In genomic region chr3:152749461-152749871, GRCm38 (mm10) we compare ENCODE assay signal across 8 mouse cellular contexts. TPM values are rescaled to one million over a fixed set of nuclear protein-coding genes. Genes with fewer than 3 reads are reported as not detected.
DNase-seq lines count a peak whose midpoint lies in the region; ATAC-seq and TF ChIP-seq lines count a peak whose summit lies in the region.

No protein-coding gene starts in this region.

- 26% methylated on average over 3 of the region's 3 CpGs for WGBS in heart, embryonic 12.5 days
- WGBS in lung, embryonic 14.5 days = 29% methylated on average over 3 of the region's 3 CpGs

- peak; percentile 75 for TF ChIP-seq CTCF in lung, embryonic 14.5 days (IDR thresholded peaks at IDR 0.05; ENCODE audit: low read depth)

- H3K9me3 ChIP-seq in heart, embryonic 12.5 days (replicated peaks) = no peaks in the 10 kb centered on the region
- no peaks in the 10 kb centered on the region for H3K9me3 ChIP-seq in lung, embryonic 14.5 days (ENCODE audit: low read depth, low read length)

- peak; percentile 51 for DNase-seq in heart, adult 11 months
- peak; percentile 64 for DNase-seq in thymus, postnatal 0 days (ENCODE audit: low spot score)
- no peak for DNase-seq in thymus, adult 18-20 months
- peak; percentile 87 for DNase-seq in lung, embryonic 14.5 days
- no peak for DNase-seq in testis, postnatal 14 days (ENCODE audit: low spot score)
- no peak for DNase-seq in urinary bladder, postnatal 10 days (ENCODE audit: low spot score)

- no peaks in the 10 kb centered on the region for H3K27me3 ChIP-seq in heart, embryonic 12.5 days (replicated peaks)
- H3K27me3 ChIP-seq in lung, embryonic 14.5 days (ENCODE audit: insufficient read depth, low read length) = no peaks in the 10 kb centered on the region

- no peak overlapping the region for H3K27ac ChIP-seq in heart, embryonic 12.5 days (ENCODE audit: poor library complexity, severe bottlenecking)
- no peak overlapping the region for H3K27ac ChIP-seq in lung, embryonic 14.5 days (ENCODE audit: low read depth)

- ATAC-seq in heart, embryonic 12.5 days (ENCODE audit: insufficient number of reproducible peaks, low FRiP score) = no peak
- ATAC-seq in erythroblast, adult 5-6 weeks (replicated peaks; ENCODE audit: low FRiP score, poor library complexity, severe bottlenecking) = peak; percentile 79
- ATAC-seq in lung, embryonic 14.5 days (ENCODE audit: insufficient read depth) = no peak

- no peak overlapping the region for H3K9ac ChIP-seq in heart, embryonic 12.5 days
- H3K9ac ChIP-seq in lung, embryonic 14.5 days = no peak overlapping the region

- no peaks in the 10 kb centered on the region for H3K4me1 ChIP-seq in heart, embryonic 12.5 days (replicated peaks)
- no peaks in the 10 kb centered on the region for H3K4me1 ChIP-seq in lung, embryonic 14.5 days (ENCODE audit: insufficient read depth)

- H3K36me3 ChIP-seq in heart, embryonic 12.5 days = peaks cover 11% of the 10 kb centered on the region
- H3K36me3 ChIP-seq in lung, embryonic 14.5 days (ENCODE audit: insufficient read depth) = 0 out of 2 replicates have a peak, but pooled peaks cover 7% of the 10 kb centered on the region

- H3K4me2 ChIP-seq in heart, embryonic 12.5 days = no peak overlapping the region
- no peak overlapping the region for H3K4me2 ChIP-seq in lung, embryonic 14.5 days

- no peak overlapping the region for H3K4me3 ChIP-seq in heart, embryonic 12.5 days
- H3K4me3 ChIP-seq in lung, embryonic 14.5 days (ENCODE audit: low read depth, low read length) = no peak overlapping the region

RNA-seq across cellular contexts. Expression of gene Pigk, which starts 35.6 kb away (rescaled TPM):
- polyA plus RNA-seq in heart, embryonic 12.5 days (2016; fragmentation: Nextera tagmentation; extraction: Ambion mirVana) = 41.4 and 41.7 TPM in 2 replicates
- polyA plus RNA-seq in thymus, postnatal 0 days (2015; fragmentation: Nextera tagmentation; extraction: Ambion mirVana) = 38.0 and 41.7 TPM in 2 replicates
- total RNA-seq in erythroblast, adult 5-6 weeks (2015; ENCODE audit: low replicate concordance) = 12.1 and 13.8 TPM in 2 replicates
- total RNA-seq in erythroblast, adult 5-6 weeks (2017; ENCODE audit: low replicate concordance) = 5.9 and 10.1 TPM in 2 replicates
- 46.2 and 50.3 TPM in 2 replicates for polyA plus RNA-seq in lung, embryonic 14.5 days (2014; fragmentation: Nextera tagmentation; extraction: Ambion mirVana)

Comparison
In these comparisons a context has a peak if more than half of its experiments do, and no peak if none do; other contexts are left out.
1. DNase-seq: peak in heart, adult 11 months (single experiment), thymus, postnatal 0 days (single experiment) and lung, embryonic 14.5 days (single experiment); none in thymus, adult 18-20 months (0 of 2), testis, postnatal 14 days (single experiment) and urinary bladder, postnatal 10 days (single experiment).